Mouse (Mus musculus): ENCODE data around the gene Olfr1098.

GRCm38 (mm10) chr2:86905647-86906046 lies 18.7 kb downstream of the Olfr1098 start:
- no peak for TF ChIP-seq TBP (conservative IDR thresholded peaks at IDR 0.05; ENCODE audit: low read depth, low read length)
- TF ChIP-seq MAFK (IDR thresholded peaks at IDR 0.05; ENCODE audit: insufficient replicate concordance, low read length) = no peak
- TF ChIP-seq ZKSCAN1 (IDR thresholded peaks at IDR 0.05; ENCODE audit: borderline replicate concordance, low read depth, low read length) = no peak
- no peak for TF ChIP-seq EP300 (IDR thresholded peaks at IDR 0.05; ENCODE audit: low read length)
- no peak for TF ChIP-seq POLR2A (IDR thresholded peaks at IDR 0.05; ENCODE audit: low read depth, low read length)
- TF ChIP-seq USF1 (IDR thresholded peaks at IDR 0.05; ENCODE audit: low read depth, low read length) = no peak
- TF ChIP-seq TCF12 (IDR thresholded peaks at IDR 0.05; ENCODE audit: low read depth, low read length) = no peak
- no peak for TF ChIP-seq CTCF (conservative IDR thresholded peaks at IDR 0.05 in 1 of 2, IDR thresholded peaks at IDR 0.05 in 1 of 2; ENCODE audit: low read depth in 2 of 2, low read length in 2 of 2)
- no peak for TF ChIP-seq HCFC1 (IDR thresholded peaks at IDR 0.05; ENCODE audit: low read depth, low read length)
- no peak for TF ChIP-seq RAD21 (IDR thresholded peaks at IDR 0.05; ENCODE audit: low read depth, low read length)
- no peak for TF ChIP-seq MAZ (IDR thresholded peaks at IDR 0.05; ENCODE audit: low read depth, low read length)
- TF ChIP-seq GABPA (IDR thresholded peaks at IDR 0.05; ENCODE audit: insufficient replicate concordance, low read depth, low read length) = no peak
- no peak for TF ChIP-seq NRF1 (IDR thresholded peaks at IDR 0.05; ENCODE audit: low read depth, low read length)
